Mouse (Mus musculus) left cerebral cortex, adult 8-10 months (tissue): ENCODE results near the gene Lztr1. TPM values are rescaled to one million over a fixed set of nuclear protein-coding genes. Genes with fewer than 3 reads are reported as not detected.

ENCODE experiments used
- DNase-seq, 2 experiments: peaks; one replicate each; pipeline ENCODE4 v3.0.0; 2022; ENCODE audit warnings: low spot score in 2 of 2
- total RNA-seq, 4 experiments: library from RNA; stranded (reverse); gene quantifications; 2 replicates each; pipeline ENCODE4 v1.2.4; 2022

Lztr1 gene
- total RNA-seq, 4 experiments from 2014 or later = 143 to 180 (median 171) TPM

GRCm38 (mm10) chr16:17556907-17557306 is 48.4 kb downstream of the Lztr1 start:
- DNase-seq = no peak

- no peak for DNase-seq
These were observed 49.5 kb downstream of the Lztr1 start for GRCm38 (mm10) chr16:17557947-17558480.

- DNase-seq = peak in 1 of 2 experiments; percentile 4
These were observed 50.3 kb downstream of the Lztr1 start for GRCm38 (mm10) chr16:17558811-17559210.

- no peak for DNase-seq
These were observed 51.0 kb downstream of the Lztr1 start for GRCm38 (mm10) chr16:17559396-17560027.

GRCm38 (mm10) chr16:17561128-17561750 is 52.8 kb downstream of the Lztr1 start, which contains the start of gene Lrrc74b:
Lrrc74b (minus strand) TSS chr16:17561247.
- DNase-seq = peak in 1 of 2 experiments; percentile 48

- DNase-seq = peak in 1 of 2 experiments; percentile 61
These were observed 53.3 kb downstream of the Lztr1 start, which contains the start of gene P2rx6 for GRCm38 (mm10) chr16:17561751-17562208. P2rx6 (plus strand) TSS chr16:17561885.

GRCm38 (mm10) chr16:17563580-17563979 is 55.1 kb downstream of the Lztr1 start:
- no peak for DNase-seq

GRCm38 (mm10) chr16:17564221-17564620 is 55.7 kb downstream of the Lztr1 start:
- DNase-seq = peak in 1 of 2 experiments; percentile 69

- DNase-seq = no peak
These were observed 56.3 kb downstream of the Lztr1 start for GRCm38 (mm10) chr16:17564771-17565170.

- no peak for DNase-seq
These were observed 57.7 kb downstream of the Lztr1 start for GRCm38 (mm10) chr16:17566186-17566585.

Other genes starting within 250 kb of the Lztr1 start
- 100 to 1,000 TPM in 2 of 4 experiments, 10 to 100 TPM in 2; 86.7 to 118 (median 106) TPM for gene Tmem191c, start 232.6 kb upstream of the Lztr1 start, total RNA-seq
- 1 to 10 TPM; 2.2 to 4.0 (median 2.7) TPM for gene Serpind1, start 177.3 kb upstream of the Lztr1 start, total RNA-seq
- gene Snap29, start 102.7 kb upstream of the Lztr1 start, total RNA-seq = 10 to 100 TPM; 16.8 to 18.0 (median 17.1) TPM
- 100 to 1,000 TPM; 312 to 368 (median 333) TPM for gene Pi4ka, start 102.4 kb upstream of the Lztr1 start, total RNA-seq
- 10 to 100 TPM; 34.5 to 41.4 (median 34.8) TPM for gene Crkl, start 56.7 kb upstream of the Lztr1 start, total RNA-seq
- gene Aifm3, start 19.1 kb upstream of the Lztr1 start, total RNA-seq = 100 to 1,000 TPM; 114 to 128 (median 122) TPM
- 10 to 100 TPM; 40.2 to 45.3 (median 44.4) TPM for gene Thap7, start 22.4 kb downstream of the Lztr1 start, total RNA-seq
- gene Lrrc74b, start 52.6 kb downstream of the Lztr1 start, total RNA-seq = 1 to 10 TPM in 2 of 4 experiments, under 1 TPM in 2; 0.48 to 1.6 (median 1.2) TPM
- gene P2rx6, start 53.2 kb downstream of the Lztr1 start, total RNA-seq = 1 to 10 TPM; 1.5 to 2.1 (median 1.7) TPM
- 10 to 100 TPM; 77.9 to 89.9 (median 88.4) TPM for gene Slc7a4, start 74.5 kb downstream of the Lztr1 start, total RNA-seq
- gene Smpd4, start 110.7 kb downstream of the Lztr1 start, total RNA-seq = 10 to 100 TPM; 50.3 to 73.4 (median 70.3) TPM
- gene Ccdc74a, start 137.8 kb downstream of the Lztr1 start, total RNA-seq = 10 to 100 TPM; 28.4 to 32.1 (median 30.0) TPM
- gene Med15, start 224.2 kb downstream of the Lztr1 start, total RNA-seq = 10 to 100 TPM; 66.4 to 74.0 (median 69.3) TPM